Mouse (Mus musculus) B cell, adult 62 days (primary cell): ENCODE data around the gene Lce1i. TPM values are rescaled to one million over a fixed set of nuclear protein-coding genes. Genes with fewer than 3 reads are reported as not detected.

Source experiments
- total RNA-seq: library from RNA; stranded (reverse); gene quantifications from 4 replicates; pipeline ENCODE4 v1.2.4, GENCODE M21; 2023

The Lce1i gene
- total RNA-seq, result not detected in 4 replicates

GRCm38 (mm10) chr3:92778799-92779198, at the start of gene Lce1i:
Gene Lce1i, minus strand, starts transcription at chr3:92778899.

GRCm38 (mm10) chr3:92827108-92827507, 48.4 kb upstream of the Lce1i start, which contains the start of gene Kprp:
Gene Kprp, minus strand, starts transcription at chr3:92827247.

GRCm38 (mm10) chr3:92807791-92808190, 29.1 kb upstream of the Lce1i start, which contains the start of gene Lce1k:
Gene Lce1k, minus strand, starts transcription at chr3:92807891.

GRCm38 (mm10) chr3:92790414-92790813, 11.7 kb upstream of the Lce1i start, which contains the start of gene Lce1j:
Gene Lce1j, minus strand, starts transcription at chr3:92790514.

GRCm38 (mm10) chr3:92764965-92765364, 13.7 kb downstream of the Lce1i start, which contains the start of gene Lce1h:
Gene Lce1h, minus strand, starts transcription at chr3:92765065.

GRCm38 (mm10) chr3:92752238-92752637, 26.5 kb downstream of the Lce1i start, which contains the start of gene Lce1g:
Gene Lce1g, minus strand, starts transcription at chr3:92752338.

GRCm38 (mm10) chr3:92738996-92739395, 39.7 kb downstream of the Lce1i start, which contains the start of gene Gm38119:
Gene Gm38119, minus strand, starts transcription at chr3:92739096.

Other genes with a start within 250 kb of the Lce1i start
- gene 2310046K23Rik, start 244.4 kb downstream of the Lce1i start, total RNA-seq, result not detected in 4 replicates
- gene Ivl, start 205.2 kb downstream of the Lce1i start, total RNA-seq, result not detected in 4 replicates
- gene Smcp, start 189.9 kb downstream of the Lce1i start, total RNA-seq, result not detected in 4 replicates
- not detected in 4 replicates for gene 2210017I01Rik, start 171.4 kb downstream of the Lce1i start, total RNA-seq
- not detected in 4 replicates for gene Lce6a, start 157.2 kb downstream of the Lce1i start, total RNA-seq
- gene Lce1a1, start 130.6 kb downstream of the Lce1i start, total RNA-seq, result not detected in 4 replicates
- gene Lce1b, start 122.0 kb downstream of the Lce1i start, total RNA-seq, result not detected in 4 replicates
- gene Lce1a2, start 108.6 kb downstream of the Lce1i start, total RNA-seq, result not detected in 4 replicates
- not detected in 4 replicates for gene Lce1c, start 99.7 kb downstream of the Lce1i start, total RNA-seq
- gene Lce1d, start 91.7 kb downstream of the Lce1i start, total RNA-seq, result not detected in 4 replicates
- not detected in 4 replicates for gene Lce1e, start 69.8 kb downstream of the Lce1i start, total RNA-seq
- not detected in 4 replicates for gene Lce1f, start 58.5 kb downstream of the Lce1i start, total RNA-seq
- not detected in 4 replicates for gene Gm38119, start 39.8 kb downstream of the Lce1i start, total RNA-seq
- gene Lce1g, start 26.6 kb downstream of the Lce1i start, total RNA-seq, result not detected in 4 replicates
- gene Lce1h, start 13.8 kb downstream of the Lce1i start, total RNA-seq, result not detected in 4 replicates
- not detected in 4 replicates for gene Lce1j, start 11.6 kb upstream of the Lce1i start, total RNA-seq
- gene Lce1k, start 29.0 kb upstream of the Lce1i start, total RNA-seq, result not detected in 4 replicates
- not detected in 4 replicates for gene Kprp, start 48.3 kb upstream of the Lce1i start, total RNA-seq
- not detected in 4 replicates for gene Lce1l, start 72.4 kb upstream of the Lce1i start, total RNA-seq
- gene 2310050C09Rik, start 91.3 kb upstream of the Lce1i start, total RNA-seq, result not detected in 4 replicates
- gene Lce3a, start 147.3 kb upstream of the Lce1i start, total RNA-seq, result not detected in 4 replicates
- not detected in 4 replicates for gene Lce3b, start 154.1 kb upstream of the Lce1i start, total RNA-seq
- not detected in 4 replicates for gene Lce3c, start 165.6 kb upstream of the Lce1i start, total RNA-seq
- not detected in 4 replicates for gene Lce3d, start 178.5 kb upstream of the Lce1i start, total RNA-seq
- gene Lce3e, start 188.2 kb upstream of the Lce1i start, total RNA-seq, result not detected in 4 replicates
- gene Lce3f, start 213.3 kb upstream of the Lce1i start, total RNA-seq, result not detected in 4 replicates
- not detected in 4 replicates for gene Crct1, start 236.8 kb upstream of the Lce1i start, total RNA-seq
- gene Lce1m, start 240.2 kb upstream of the Lce1i start, total RNA-seq, result not detected in 4 replicates